Mouse (Mus musculus) liver, embryonic 14.5 days (tissue): ENCODE results near the gene Cyp2s1.
A peak's percentile ranks its signal among the peaks of the same experiment; 100 is the strongest.

Source experiments
- CTCF ChIP-seq: IDR thresholded peaks from 2 replicates; pipeline ENCODE4 v1.5.1; 2016; ENCODE audit warnings: antibody characterized with exemption, low read depth, control low read depth
- EP300 ChIP-seq: IDR thresholded peaks from 2 replicates; pipeline ENCODE4 v1.6.1; 2016; ENCODE audit warnings: antibody characterized with exemption, low read depth

DNA sequence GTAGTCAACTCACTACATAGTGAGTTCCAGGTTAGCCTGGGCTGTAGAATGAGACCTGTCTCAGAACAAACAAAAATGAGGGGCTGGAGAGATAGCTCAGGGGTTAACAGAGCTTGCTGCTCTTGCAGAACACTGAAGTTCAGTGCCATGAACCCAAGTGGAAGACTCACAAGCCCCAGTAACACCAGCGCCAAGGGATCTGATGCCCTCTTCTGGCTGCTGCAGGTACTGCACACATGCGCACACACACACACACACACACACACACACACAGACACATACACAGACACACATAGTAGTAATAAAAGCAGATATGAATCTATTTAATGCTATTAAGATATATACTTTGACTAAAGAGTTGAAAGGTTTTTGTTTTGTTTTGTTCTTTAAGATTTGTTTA, 18.2 kb downstream of the Cyp2s1 start:
- no peak for TF ChIP-seq EP300
- peak; percentile 63 for TF ChIP-seq CTCF
